Mouse (Mus musculus) layer of hippocampus, adult 9-10 months (tissue): Measurements from ENCODE around the gene Cxcl16.
"Not testable (repeated sequence)": the region's sequence is repeated elsewhere in the genome, so short reads cannot be mapped to it uniquely, and the experiment has no call there.

ENCODE experiments used
- DNase-seq: peaks from one replicate; pipeline ENCODE4 v3.0.0; 2022; ENCODE audit warnings: low spot score

Gene Cxcl16

GRCm38 (mm10) chr11:70459601-70460101 is at the start of gene Cxcl16:
TSS of gene Cxcl16 (minus strand) at chr11:70459984.
- DNase-seq, result no peak

GRCm38 (mm10) chr11:70506962-70507515 is 47.3 kb upstream of the Cxcl16 start:
- DNase-seq, result no peak

GRCm38 (mm10) chr11:70506385-70506784 is 46.6 kb upstream of the Cxcl16 start:
- peak; percentile 50 for DNase-seq

- no peak for DNase-seq
Observed at GRCm38 (mm10) chr11:70504970-70505369, 45.2 kb upstream of the Cxcl16 start, which contains the start of gene Tm4sf5. TSS of gene Tm4sf5 (plus strand) at chr11:70505244.

GRCm38 (mm10) chr11:70502018-70502417 is 42.2 kb upstream of the Cxcl16 start:
- DNase-seq, result no peak

GRCm38 (mm10) chr11:70500476-70500812 is 40.7 kb upstream of the Cxcl16 start:
- no peak for DNase-seq

- no peak for DNase-seq
Observed at GRCm38 (mm10) chr11:70499566-70500475, 40.0 kb upstream of the Cxcl16 start.

GRCm38 (mm10) chr11:70489684-70490083 is 29.9 kb upstream of the Cxcl16 start:
- peak; percentile 20 for DNase-seq

GRCm38 (mm10) chr11:70489138-70489537 is 29.4 kb upstream of the Cxcl16 start:
- no peak for DNase-seq

- DNase-seq, result no peak
Observed at GRCm38 (mm10) chr11:70487816-70488215, 28.0 kb upstream of the Cxcl16 start.

GRCm38 (mm10) chr11:70485498-70485897 is 25.7 kb upstream of the Cxcl16 start:
- no peak for DNase-seq

GRCm38 (mm10) chr11:70474872-70475534 is 15.2 kb upstream of the Cxcl16 start:
- no peak for DNase-seq

- not testable (repeated sequence) for DNase-seq
Observed at GRCm38 (mm10) chr11:70473291-70473690, 13.5 kb upstream of the Cxcl16 start.

GRCm38 (mm10) chr11:70472716-70473115 is 12.9 kb upstream of the Cxcl16 start:
- no peak for DNase-seq

- DNase-seq, result no peak
Observed at GRCm38 (mm10) chr11:70469764-70470163, 10.0 kb upstream of the Cxcl16 start.

GRCm38 (mm10) chr11:70467902-70468619 is 8.3 kb upstream of the Cxcl16 start:
- DNase-seq, result no peak

GRCm38 (mm10) chr11:70465824-70466223 is 6.0 kb upstream of the Cxcl16 start:
- DNase-seq, result no peak

GRCm38 (mm10) chr11:70465211-70465610 is 5.4 kb upstream of the Cxcl16 start:
- DNase-seq, result no peak

- DNase-seq, result no peak
Observed at GRCm38 (mm10) chr11:70463970-70464369, 4.2 kb upstream of the Cxcl16 start.

- DNase-seq, result no peak
Observed at GRCm38 (mm10) chr11:70458688-70459600, 840 bp downstream of the Cxcl16 start, which contains the start of gene Zmynd15. TSS of gene Zmynd15 (plus strand) at chr11:70459433.
